Mouse (Mus musculus) megakaryocyte, embryonic 14.5 days (primary cell): ENCODE data around the gene Fh1.

ENCODE experiments used
- FLI1 ChIP-seq: IDR thresholded peaks from 2 replicates; pipeline ENCODE4 v1.6.1; 2012; ENCODE audit warnings: low read length, inconsistent platforms, mixed read lengths
- GATA1 ChIP-seq: IDR thresholded peaks from 3 replicates; pipeline ENCODE4 v1.6.1; 2012; ENCODE audit warnings: mixed read lengths, low read length, inconsistent platforms, borderline replicate concordance

DNA sequence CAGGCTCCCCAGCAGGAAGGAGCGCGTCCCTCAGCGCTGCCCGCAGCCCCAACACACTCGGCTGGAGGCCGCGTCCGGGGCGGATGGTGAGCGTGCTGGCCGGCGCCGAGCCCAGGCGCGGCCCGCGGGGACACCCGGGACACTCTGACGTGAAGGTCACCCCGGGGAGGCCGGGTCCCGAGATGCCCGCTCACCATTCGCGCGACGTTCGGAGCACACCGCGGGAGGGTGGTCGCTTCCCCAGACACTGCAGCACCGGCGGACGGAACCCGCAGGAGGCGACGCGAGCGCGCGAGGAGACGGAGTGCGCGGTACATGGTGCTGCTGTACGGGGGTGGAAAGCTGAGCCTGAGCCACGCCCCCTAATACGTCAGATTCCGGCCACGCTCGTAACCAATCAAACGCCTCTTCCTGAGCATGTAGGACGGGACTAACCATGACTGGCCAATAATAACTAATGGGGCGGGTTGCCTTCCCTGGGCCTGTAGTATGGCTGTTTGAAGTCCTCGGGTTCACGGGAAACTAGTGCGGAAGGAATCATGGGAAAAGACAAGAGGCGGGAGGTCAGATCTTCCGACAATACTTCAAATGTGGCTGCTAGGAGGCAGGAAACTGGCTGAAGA lies at the start of gene Fh1:
- TF ChIP-seq GATA1 (no peak), FLI1 (no peak)
